Mouse (Mus musculus) left cerebral cortex, postnatal 4 days (tissue): ENCODE results near the gene Ikbip. TPM values are rescaled to one million over a fixed set of nuclear protein-coding genes. Genes with fewer than 3 reads are reported as not detected.

Experiments used
- total RNA-seq, 2 experiments: library from RNA; stranded (reverse); gene quantifications; 2 replicates each; pipeline ENCODE4 v1.2.3; 2021

Gene Ikbip
- total RNA-seq, 2 experiments from 2014 or later = 12.0 to 12.8 TPM

Other genes with a start within 250 kb of the Ikbip start
- 10 to 100 TPM; 28.8 to 29.4 TPM for gene Apaf1, start 170 bp upstream of the Ikbip start, total RNA-seq
- 100 to 1,000 TPM; 388 to 413 TPM for gene Slc25a3, start 41.1 kb downstream of the Ikbip start, total RNA-seq
- 10 to 100 TPM; 70.0 to 76.8 TPM for gene Tmpo, start 98.4 kb downstream of the Ikbip start, total RNA-seq